Mouse (Mus musculus) bone marrow macrophage, adult 2 months (primary cell): ENCODE measurements around the gene Patj.

Source experiments
- CTCF ChIP-seq: IDR thresholded peaks from 2 replicates; pipeline ENCODE4 v1.5.1; 2012; ENCODE audit warnings: low read depth, mild to moderate bottlenecking, low read length, moderate library complexity
- POLR2A ChIP-seq: IDR thresholded peaks from 2 replicates; pipeline ENCODE4 v1.6.1; 2012; ENCODE audit warnings: mild to moderate bottlenecking, low read depth, low read length, borderline replicate concordance

DNA sequence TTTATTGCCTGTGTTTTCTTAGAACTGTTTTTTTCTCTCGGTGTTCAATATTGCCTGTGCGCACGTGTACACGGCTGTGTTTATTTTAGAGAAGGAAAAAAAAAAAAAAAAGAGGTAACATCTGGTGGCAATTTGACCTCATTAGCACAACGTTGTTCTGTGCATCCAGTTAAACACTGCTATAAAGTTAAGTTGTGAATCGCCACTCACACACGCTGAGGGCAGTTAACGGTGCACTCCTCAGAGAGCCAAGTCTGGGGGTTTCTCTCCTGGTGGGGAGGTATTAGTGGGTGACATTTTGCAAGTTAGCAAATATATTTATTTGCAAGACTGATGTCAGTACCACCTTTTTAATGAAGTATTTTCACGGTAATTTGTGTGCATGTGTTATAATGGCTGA, 281.9 kb downstream of the Patj start:
- TF ChIP-seq POLR2A (no peak), CTCF (no peak)
